Mouse (Mus musculus) heart, postnatal 25 days (tissue): ENCODE measurements around the gene Creb3l1. TPM values are rescaled to one million over a fixed set of nuclear protein-coding genes. Genes with fewer than 3 reads are reported as not detected.

Experiments used
- DNase-seq: peaks from one replicate; pipeline ENCODE4 v3.0.0; 2022; ENCODE audit warnings: low spot score
- intact Hi-C: fragments of 180-260 bp; cut with DNase I; formaldehyde crosslinking; loops from one replicate; pipeline ENCODE4 v1.15.1; 2025
- total RNA-seq, 2 experiments: library from RNA; stranded (reverse); gene quantifications; 2 replicates each; pipeline ENCODE4 v1.2.3; 2021

Creb3l1 gene
- total RNA-seq, 2 experiments from 2014 or later = 4.5 to 6.8 TPM

DNA sequence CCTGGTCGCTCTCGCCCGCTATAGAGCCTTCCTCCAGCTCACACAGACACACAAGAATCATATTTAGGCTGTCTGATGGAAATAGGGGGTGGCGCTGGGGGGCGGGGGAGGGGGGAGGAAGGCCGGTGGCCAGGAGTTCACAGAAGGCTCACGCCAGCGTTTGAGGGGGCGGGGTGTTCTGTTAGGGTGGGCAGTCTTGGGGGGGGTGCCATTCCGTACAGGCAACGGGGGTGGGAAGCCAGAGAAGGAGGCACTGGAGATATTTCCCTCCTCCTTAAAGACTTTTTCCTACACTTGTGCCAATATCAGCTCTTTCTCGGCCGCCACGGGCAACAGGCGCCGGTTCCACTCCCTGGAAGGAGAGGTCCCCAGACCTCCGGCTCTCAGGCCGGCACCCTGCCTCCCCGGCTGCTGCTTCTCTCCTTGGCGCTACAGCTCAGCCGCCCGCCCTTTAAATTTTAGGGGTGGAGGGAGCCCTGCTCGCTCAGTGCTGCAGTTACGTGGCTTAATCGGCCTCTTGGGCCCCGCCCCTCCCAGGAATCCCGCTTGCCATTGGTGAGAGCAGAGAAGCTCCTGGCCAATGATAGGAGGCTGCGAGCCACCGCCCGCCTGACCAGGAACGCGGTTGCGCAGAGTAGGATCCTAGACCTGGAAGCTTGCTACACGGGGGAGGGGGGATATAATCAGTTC, 16.2 kb downstream of the Creb3l1 start:
- DNase-seq = peak; percentile 96
- intact Hi-C loops = loop anchor here (1.0 to 5.0 kb wide), 3 partner anchors 17 to 174 kb away; partner anchors contain the start of gene Creb3l1

DNA sequence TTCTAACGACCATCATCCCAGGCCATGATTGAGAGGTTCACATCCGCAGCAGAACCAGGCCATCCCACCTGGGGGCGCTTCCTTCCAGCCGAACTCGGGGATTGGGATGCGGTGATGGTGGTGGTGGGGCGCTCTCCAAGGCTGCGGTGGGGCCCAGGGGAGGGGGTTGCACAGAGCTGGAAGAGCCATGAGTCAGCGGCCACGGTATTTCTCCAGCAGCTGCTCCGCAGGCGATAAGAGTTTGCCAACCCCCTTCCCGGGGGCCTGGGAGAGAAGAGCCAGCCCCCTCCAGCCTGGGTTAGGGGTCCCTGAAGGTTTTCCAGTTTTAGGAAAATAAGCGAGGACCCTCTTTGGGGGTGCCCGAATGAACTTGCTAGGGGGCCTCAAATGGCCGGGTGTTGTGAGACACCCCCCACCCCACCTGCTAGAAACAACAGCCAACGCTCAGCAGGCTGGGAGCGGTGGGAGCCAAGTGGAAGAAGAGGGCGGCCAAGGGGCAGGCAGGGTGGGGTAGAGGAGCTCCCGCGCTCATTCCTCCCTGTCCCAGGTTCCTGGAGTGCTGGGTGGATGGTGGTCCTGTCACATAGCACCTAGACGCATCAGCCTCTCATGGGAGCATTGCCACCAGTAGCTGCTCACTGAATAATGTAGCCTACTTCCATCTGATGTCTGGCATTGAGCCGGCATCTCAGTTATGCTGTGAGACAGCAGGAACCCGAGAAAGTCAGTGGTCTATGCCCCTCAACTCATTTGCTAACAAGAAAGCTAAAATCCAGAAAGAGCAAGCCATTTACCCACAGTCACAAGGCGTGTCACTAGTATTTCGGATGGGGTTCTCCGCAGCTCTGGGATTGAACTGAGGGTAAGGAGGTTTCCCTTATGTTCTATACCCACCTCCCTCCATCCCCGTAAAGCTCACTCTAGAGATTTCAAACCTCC, 17.1 kb downstream of the Creb3l1 start:
- DNase-seq = peak; percentile 47
- intact Hi-C loops = loop anchor here (1.0 to 5.0 kb wide), 2 partner anchors 49 to 175 kb away; no protein-coding TSS in a partner anchor

DNA sequence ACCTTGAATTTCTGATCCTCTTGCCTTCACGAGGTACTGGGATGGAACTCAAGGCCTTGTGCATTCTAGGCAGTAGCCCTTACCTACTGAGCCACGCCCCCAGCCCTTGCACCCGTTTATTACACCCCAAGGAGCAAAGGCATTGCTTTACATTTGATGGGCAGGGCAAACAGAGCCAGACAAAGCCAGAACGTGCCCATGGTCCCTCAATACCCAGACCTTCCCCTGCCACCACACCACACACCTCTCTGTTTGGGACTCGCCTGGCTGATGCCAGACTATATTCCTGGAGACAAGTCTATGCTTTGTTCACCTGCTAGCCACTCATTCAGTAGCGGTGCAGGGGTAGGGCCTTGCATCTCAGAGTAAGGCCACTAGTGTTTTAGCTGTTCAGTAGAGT, 17.8 kb downstream of the Creb3l1 start:
- intact Hi-C loops = loop anchor here (5.0 kb wide), 1 partner anchor 176 kb away; no protein-coding TSS in a partner anchor

DNA sequence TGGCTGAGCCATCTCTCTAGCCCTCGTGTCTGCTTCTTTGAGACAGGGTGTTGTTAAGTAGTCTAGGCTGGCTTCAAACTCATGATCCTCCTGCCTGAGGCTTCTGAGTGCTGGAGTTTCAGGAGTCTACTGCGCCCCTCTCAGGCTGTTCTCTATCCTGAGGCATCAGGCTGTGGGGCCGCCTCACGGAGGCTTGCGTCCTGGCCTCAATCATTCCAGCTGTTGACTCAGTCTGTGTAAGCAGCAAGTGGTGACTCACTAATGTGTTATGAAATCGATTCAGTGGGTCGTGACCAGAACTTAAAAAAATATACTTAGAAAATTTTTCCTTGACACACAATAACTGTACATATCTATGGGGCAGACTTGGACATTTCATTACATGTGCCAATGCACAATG, 19.7 kb downstream of the Creb3l1 start:
- intact Hi-C loops = loop anchor here (5.0 kb wide), 1 partner anchor 178 kb away; no protein-coding TSS in a partner anchor
- DNase-seq = no peak

More for the DNA sequence above, 17.8 kb downstream of the Creb3l1 start:
- DNase-seq = no peak

DNA sequence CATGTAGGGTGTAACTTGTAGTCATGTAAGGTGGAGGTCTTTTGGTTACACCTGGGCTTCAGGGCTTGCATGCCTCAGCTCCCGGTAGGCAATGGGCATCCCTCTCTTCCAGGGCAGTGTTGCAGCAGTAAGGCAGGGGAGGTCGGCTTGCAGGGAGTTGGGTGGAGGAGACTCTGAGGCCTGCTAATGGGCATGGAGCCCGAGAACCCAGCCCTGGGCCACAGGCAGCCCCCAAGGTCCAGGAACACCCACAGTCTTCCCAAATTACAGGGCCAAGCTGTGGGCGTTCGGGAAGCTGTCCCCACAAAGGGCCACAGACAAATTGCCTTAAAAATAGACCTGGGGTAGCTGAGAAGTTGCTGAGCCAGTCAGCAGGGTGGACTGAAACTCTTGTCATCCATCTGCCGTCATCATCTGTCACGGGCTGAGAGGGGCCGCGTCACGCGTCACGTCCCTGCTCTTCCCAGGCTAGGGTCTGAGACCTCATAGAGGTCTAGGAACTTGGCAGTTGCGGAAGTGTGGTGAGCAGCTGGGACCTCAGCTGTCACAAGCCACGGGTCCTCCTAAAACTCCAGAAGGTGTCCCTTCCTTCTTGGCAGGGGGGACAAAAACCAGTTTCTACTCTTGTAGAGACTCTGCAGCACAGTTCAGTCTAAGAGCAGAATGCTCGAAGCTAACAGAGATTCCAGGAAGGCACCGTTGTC, 26.2 kb downstream of the Creb3l1 start:
- DNase-seq = no peak
- intact Hi-C loops = no loop called here

DNA sequence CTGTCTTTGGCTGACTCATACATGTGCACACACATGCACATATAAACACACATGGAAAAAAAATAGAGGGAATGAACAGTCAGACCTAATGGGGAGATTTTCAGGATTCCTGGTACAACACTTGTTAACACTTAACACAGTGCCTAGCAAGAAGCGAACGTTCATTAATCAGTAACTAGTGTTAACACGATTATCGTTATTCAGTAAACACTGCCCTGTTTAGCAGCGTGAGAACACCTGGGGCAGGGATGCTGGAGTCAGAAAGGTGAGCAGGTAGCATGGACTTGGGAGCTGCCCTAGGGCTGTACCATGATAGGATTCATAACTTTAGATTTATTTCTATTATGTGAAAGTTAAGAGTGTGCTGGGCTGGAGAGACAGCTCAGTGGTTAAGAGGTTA, 28.3 kb downstream of the Creb3l1 start:
- intact Hi-C loops = no loop called here
- DNase-seq = no peak

DNA sequence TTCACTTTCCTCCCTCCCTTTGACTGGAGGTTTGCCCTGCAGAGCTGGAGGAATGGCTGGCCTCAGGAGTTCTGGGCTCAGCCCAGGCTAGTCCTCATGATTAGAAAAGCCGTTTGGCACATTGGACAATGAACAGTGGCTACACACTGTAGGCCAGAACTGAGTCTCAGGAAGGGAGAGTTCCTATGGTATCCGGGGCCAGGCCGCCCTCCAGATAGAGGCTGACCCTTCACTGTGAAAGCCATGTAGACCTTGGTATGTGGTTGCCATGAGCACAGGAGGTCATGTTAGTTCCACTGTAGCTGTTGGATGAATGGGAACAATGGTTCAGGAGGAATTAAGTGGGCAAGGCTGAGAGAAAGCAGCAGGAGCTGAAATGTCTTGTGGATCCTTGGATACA, 30.9 kb downstream of the Creb3l1 start:
- DNase-seq = no peak
- intact Hi-C loops = no loop called here

DNA sequence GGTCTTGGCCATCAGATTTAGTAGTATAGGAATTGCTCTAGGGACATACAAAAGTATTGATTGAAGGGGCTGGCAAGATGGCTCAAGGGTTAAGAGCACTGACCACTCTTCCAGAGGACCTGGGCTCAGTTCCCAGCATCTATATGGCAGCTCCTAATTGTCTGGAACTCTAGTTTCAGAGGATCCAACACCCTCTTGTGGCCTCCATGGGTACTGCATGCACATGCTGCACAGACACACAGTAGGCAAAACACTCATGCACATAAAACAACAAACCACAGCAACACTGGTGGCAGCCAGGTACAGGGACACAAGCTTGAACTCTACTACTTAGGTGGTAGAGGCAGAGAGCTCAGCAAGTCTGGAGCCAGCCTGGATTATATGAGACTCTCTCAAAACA, 34.6 kb downstream of the Creb3l1 start:
- no peak for DNase-seq
- intact Hi-C loops = loop anchor here (5.0 to 10.0 kb wide), 4 partner anchors 33 to 448 kb away; partner anchors contain the start of gene Creb3l1

DNA sequence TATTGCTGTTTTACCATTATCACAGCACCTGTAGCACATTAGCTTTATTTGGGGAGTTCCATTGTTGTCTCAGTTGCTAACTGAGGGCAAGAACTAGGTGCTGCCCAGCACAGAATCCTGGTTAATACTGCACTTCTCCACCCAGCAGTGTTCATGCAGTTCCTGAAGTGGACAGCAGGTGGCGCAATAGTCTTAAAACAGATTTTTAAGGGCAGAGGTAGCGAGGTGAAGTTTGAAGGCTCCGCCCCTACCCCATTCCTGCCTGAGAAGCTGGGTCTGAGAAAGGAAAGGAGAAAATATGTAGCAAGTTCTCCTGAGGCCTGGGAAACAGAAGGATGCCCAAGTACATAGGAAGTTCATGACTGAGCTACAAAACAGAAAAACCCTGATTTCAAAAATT, 36.8 kb downstream of the Creb3l1 start:
- DNase-seq = no peak
- intact Hi-C loops = loop anchor here (1.0 to 10.0 kb wide), 6 partner anchors 23 to 450 kb away; partner anchors contain the start of gene Creb3l1

DNA sequence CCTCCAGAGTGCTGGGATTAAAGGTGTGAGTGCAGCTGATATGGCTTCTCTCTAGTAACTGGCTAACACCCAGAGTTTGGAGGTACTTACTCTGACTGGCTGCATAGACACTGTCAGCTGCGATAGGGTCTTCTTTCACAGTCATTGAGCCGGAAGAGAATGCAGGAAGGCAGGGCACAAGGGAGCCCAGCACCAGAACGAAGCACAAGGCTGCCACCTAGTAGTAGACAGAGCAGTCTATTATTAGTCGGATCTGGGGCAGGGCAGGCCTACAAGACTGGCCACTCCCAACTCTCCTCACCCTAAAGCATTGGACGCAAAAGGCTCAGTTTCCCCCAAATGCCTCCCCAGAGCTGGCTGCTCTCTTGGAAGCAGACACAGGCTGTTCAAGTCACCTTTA, 38.2 kb downstream of the Creb3l1 start:
- intact Hi-C loops = loop anchor here (1.0 to 10.0 kb wide), 6 partner anchors 21 to 451 kb away; partner anchors contain the start of gene Creb3l1
- DNase-seq = no peak

DNA sequence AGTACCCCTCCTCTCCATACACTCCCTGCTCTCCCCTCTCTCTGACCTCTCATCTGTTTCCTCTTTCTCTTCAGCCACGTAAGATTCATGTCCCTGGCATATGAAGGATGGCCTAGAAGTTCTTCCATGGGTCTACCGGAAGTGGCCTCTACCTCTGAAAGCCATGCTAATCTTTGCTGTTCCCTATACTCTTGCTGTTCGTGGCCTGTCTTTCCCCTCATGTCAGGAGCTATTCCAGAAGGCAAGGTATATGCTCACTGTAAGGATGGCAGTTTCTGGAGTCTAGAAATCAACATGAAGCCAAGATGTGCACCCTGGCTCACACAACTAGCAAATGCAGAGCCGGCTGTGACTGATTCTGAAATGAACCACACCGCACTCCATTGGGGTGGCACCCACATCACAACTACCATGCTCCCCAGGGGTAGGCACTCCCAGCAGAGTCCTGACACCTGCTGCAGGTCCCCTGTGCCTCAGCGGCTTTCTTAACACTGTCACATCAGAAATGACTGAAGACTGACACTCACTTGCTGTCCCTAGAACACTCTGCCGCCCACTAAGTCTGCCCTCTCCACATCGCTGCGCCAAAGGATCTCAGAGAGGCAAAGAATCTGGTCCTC, 39.3 kb downstream of the Creb3l1 start:
- intact Hi-C loops = loop anchor here (5.0 to 10.0 kb wide), 4 partner anchors 37 to 452 kb away; partner anchors contain the start of gene Creb3l1

DNA sequence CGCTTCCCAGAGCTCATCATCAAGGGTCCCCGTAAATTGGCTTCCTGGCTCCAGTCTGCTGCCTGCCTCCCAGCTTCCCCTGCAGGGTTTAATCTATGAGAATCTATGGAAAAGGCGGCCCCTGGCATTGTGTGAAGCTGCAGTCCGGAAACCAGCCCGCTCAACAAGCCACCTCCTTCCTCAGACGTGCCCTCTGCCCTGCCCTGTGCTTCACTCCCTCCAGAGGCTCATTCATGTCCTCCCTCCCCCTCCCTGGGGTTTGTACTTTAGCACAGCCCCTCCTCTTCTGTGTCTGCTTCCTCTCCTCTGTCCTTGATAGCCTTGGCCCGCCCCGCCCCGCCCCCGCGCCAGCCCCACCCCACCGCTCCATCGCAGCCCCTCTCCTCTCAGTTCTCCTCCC, 39.9 kb downstream of the Creb3l1 start:
- intact Hi-C loops = loop anchor here (10.0 kb wide), 1 partner anchor 200 kb away; no protein-coding TSS in a partner anchor
- DNase-seq = peak; percentile 45

More for the DNA sequence above, 39.3 kb downstream of the Creb3l1 start:
- no peak for DNase-seq

DNA sequence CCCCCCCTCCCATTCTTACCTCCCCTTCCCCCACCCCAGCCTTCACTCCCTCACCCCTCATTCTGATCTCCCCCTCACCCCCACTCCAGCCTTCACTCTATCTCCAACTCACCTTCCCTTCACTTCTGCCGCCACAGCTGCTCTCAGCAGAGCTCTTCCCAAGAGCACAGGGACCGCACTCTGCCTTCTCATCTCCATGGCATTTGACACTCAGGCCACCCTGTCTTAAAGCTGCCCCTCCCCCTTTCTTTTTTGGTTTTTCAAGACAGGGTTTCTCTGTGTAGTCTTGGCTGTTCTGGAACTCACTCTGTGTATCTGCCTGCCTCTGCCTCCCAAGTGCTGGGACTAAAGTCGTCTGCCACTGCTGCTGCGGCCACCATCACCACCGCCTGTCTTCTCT, 43.5 kb downstream of the Creb3l1 start:
- no peak for DNase-seq
- intact Hi-C loops = loop anchor here (10.0 kb wide), 1 partner anchor 204 kb away; no protein-coding TSS in a partner anchor

DNA sequence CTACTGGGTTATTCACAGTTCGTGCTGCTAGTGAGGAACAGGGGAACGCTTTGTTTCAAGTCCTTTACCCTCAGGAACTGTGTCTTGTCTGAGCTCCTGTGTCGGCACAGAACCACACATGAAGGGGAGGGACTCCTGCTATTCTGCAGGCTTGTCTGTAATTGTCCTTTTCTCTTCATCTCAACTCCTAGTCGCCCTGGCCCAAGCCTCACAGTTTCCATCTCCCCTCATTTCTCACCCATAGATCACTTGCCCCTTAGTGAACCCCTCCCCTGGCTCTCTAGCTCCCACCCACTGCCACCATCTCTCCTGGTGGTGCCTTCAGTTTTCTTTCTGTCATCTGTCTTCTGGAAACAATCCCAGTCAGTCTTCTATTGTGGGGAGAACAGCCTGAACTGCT, 44.1 kb downstream of the Creb3l1 start:
- DNase-seq = no peak
- intact Hi-C loops = loop anchor here (10.0 kb wide), 1 partner anchor 205 kb away; no protein-coding TSS in a partner anchor

DNA sequence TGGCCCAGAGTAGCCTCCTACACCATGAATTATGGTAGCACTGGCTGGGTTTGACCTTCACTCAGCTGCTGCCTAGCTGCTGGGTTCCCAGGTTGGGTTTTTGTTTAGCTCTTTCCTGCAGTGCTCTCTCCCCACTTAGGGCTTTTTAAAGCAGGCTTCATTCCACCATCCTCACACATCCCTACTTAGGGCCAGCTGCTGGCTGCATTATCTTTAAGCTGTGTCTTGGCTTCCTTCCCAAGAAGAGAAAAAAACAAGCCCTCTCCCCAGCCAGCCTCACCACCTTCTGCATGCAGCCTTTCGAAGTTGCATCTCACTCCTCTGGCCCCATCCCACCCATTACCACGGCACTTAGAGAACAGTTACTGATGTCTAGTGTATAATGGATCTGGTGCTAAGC, 45.8 kb downstream of the Creb3l1 start:
- intact Hi-C loops = no loop called here
- no peak for DNase-seq

DNA sequence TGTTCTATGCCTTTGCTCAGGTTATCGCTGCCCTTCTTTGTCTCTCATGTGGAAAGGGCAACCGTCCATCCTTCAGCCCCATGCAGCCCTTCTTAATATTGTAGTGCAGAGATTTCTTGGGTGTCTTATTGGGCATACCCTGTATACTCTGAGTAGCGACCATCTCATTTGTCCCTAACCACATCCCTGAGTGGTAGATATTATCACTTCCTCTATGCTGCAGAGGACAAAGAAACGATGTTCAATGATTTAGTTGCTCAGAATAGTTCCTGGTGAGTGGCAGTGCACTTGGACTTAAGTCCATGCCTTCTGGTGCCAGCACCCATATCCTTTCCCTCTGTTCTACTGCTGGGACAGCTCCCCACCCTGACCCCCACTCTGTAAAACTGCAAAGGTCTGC, 46.3 kb downstream of the Creb3l1 start:
- intact Hi-C loops = no loop called here
- no peak for DNase-seq

DNA sequence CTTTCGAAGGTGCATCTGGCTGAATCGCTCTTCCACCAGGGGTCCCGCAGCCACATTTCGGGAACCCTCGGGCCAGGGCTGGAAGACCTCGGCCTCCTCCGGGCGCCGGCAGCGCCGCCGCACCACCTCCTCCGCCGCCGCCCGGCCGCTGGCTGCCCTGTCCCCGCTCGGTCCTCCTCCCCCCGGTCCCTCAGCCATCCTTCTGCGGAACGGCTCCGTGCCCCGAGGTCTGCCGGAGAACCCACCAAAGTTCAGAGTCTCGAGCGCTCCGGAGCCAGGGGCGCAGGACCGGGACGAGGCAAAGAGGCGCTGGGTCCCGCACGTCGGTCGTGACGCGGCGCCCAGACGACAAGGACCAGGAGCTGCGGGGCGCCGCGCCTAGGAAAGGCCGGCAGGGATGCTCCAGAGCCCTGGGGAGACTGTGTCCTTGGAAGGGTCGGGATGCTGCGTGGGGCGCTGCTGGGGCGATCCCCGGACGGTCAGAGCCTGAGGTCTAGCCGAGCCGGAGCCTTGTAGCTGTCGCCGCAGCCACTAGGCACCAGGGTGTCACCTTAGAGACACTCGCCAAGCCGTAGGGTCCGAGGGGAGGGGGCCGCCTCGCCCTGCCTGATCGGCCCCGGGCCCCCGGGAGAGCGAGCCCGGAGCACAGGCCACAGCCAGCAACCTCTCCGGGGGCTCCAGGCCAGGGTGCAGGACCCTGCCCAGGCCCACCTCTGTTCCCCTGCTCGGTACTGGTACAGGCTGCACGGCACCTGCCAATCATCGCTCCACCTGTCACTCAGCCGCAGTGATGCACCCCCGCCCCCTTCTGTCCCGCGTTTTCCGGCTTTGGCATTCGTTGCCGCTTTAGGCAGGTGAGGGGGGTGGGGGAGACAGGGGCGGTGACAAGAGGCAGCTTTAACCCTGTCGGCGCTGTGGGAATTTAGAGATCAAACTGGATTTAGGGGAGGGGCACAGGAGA, 48.4 kb downstream of the Creb3l1 start, which contains the start of gene Dgkz:
Dgkz (minus strand) TSS at position 284 of the 961 bp plus-strand sequence.
- intact Hi-C loops = no loop called here
- no peak for DNase-seq
